Mouse (Mus musculus): ENCODE measurements around the gene Noct.
"Not testable (repeated sequence)": the region's sequence is repeated elsewhere in the genome, so short reads cannot be mapped to it uniquely, and the experiment has no call there.

Gene Noct

GRCm38 (mm10) chr3:51224363-51225225 lies at the start of gene Noct:
Gene Noct, plus strand, starts transcription at chr3:51224447.
- peak; percentile 61 for DNase-seq (ENCODE audit: low read depth)

- DNase-seq (ENCODE audit: low read depth), result no peak
These were observed 46.1 kb upstream of the Noct start for GRCm38 (mm10) chr3:51178158-51178557.

- no peak for DNase-seq (ENCODE audit: low read depth)
These were observed 44.6 kb upstream of the Noct start for GRCm38 (mm10) chr3:51179460-51180146.

- DNase-seq (ENCODE audit: low read depth), result no peak
These were observed 43.8 kb upstream of the Noct start for GRCm38 (mm10) chr3:51180341-51180940.

- DNase-seq (ENCODE audit: low read depth), result no peak
These were observed 41.8 kb upstream of the Noct start for GRCm38 (mm10) chr3:51182455-51182854.

- not testable (repeated sequence) for DNase-seq (ENCODE audit: low read depth)
These were observed 40.7 kb upstream of the Noct start for GRCm38 (mm10) chr3:51183508-51183907.

GRCm38 (mm10) chr3:51183967-51184366 lies 40.3 kb upstream of the Noct start:
- DNase-seq (ENCODE audit: low read depth), result not testable (repeated sequence)

GRCm38 (mm10) chr3:51184715-51185114 lies 39.5 kb upstream of the Noct start:
- no peak for DNase-seq (ENCODE audit: low read depth)

- DNase-seq (ENCODE audit: low read depth), result no peak
These were observed 38.8 kb upstream of the Noct start for GRCm38 (mm10) chr3:51185406-51185805.

GRCm38 (mm10) chr3:51194075-51194474 lies 30.2 kb upstream of the Noct start:
- no peak for DNase-seq (ENCODE audit: low read depth)

GRCm38 (mm10) chr3:51195321-51195720 lies 28.9 kb upstream of the Noct start:
- peak; percentile 98 for DNase-seq (ENCODE audit: low read depth)

- no peak for DNase-seq (ENCODE audit: low read depth)
These were observed 28.5 kb upstream of the Noct start for GRCm38 (mm10) chr3:51195736-51196135.

GRCm38 (mm10) chr3:51196724-51197111 lies 27.5 kb upstream of the Noct start:
- DNase-seq (ENCODE audit: low read depth), result no peak

GRCm38 (mm10) chr3:51197112-51197731 lies 27.0 kb upstream of the Noct start:
- DNase-seq (ENCODE audit: low read depth), result peak; percentile 77

- no peak for DNase-seq (ENCODE audit: low read depth)
These were observed 26.0 kb upstream of the Noct start for GRCm38 (mm10) chr3:51198291-51198690.

GRCm38 (mm10) chr3:51199130-51199529 lies 25.1 kb upstream of the Noct start:
- DNase-seq (ENCODE audit: low read depth), result no peak

- DNase-seq (ENCODE audit: low read depth), result no peak
These were observed 23.9 kb upstream of the Noct start for GRCm38 (mm10) chr3:51200311-51200710.

- DNase-seq (ENCODE audit: low read depth), result no peak
These were observed 23.4 kb upstream of the Noct start for GRCm38 (mm10) chr3:51200894-51201293.

GRCm38 (mm10) chr3:51201986-51202385 lies 22.3 kb upstream of the Noct start:
- no peak for DNase-seq (ENCODE audit: low read depth)

- no peak for DNase-seq (ENCODE audit: low read depth)
These were observed 21.7 kb upstream of the Noct start for GRCm38 (mm10) chr3:51202491-51202987.

- no peak for DNase-seq (ENCODE audit: low read depth)
These were observed 20.3 kb upstream of the Noct start for GRCm38 (mm10) chr3:51203906-51204305.

- no peak for DNase-seq (ENCODE audit: low read depth)
These were observed 19.8 kb upstream of the Noct start for GRCm38 (mm10) chr3:51204441-51204840.

All from fibroblast of lung, adult 2 months (primary cell).